Mouse (Mus musculus): ENCODE measurements around the gene Slfn4. TPM values are rescaled to one million over a fixed set of nuclear protein-coding genes. Genes with fewer than 3 reads are reported as not detected.
"Not testable (repeated sequence)": the region's sequence is repeated elsewhere in the genome, so short reads cannot be mapped to it uniquely, and the experiment has no call there.

Slfn4 gene
- 0.10 and 0.30 TPM in 2 replicates for polyA plus RNA-seq (2012; rRNA removed)

DNA sequence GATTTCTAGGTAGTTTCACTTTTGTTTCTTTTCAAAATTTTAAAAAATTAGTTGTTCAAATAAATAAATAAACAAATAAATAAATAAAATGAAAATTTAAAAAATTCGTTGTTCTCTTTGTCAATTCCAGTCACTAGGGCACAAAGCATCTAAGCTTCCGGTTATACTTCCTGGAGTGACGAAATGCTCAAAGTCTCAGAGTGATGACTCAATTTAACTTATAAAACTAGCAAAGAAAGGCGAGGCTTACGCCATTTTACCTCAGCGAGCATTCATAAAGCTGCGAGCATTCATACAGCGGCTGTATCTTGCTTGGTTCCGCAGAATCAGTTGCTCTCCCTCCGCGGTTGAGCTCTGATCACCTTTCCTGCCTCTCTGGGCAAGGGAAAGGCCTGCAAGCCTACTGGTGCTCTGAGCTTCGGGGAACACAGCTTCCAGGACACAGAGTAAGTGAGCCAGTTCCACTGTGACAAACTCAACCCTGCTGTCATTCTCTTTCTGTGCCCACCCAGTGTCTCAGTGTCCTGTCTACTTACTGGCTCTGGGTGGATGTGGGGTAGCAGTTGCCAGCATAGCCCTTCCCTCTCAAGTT is at the start of gene Slfn4:
TSS of gene Slfn4 (plus strand) at position 239 of the 592 bp plus-strand sequence.
- no peaks in the 10 kb centered on the region for H3K36me3 ChIP-seq (ENCODE audit: control insufficient read depth, insufficient read depth, low read length)
- no peaks in the 10 kb centered on the region for H3K27me3 ChIP-seq (replicated peaks; ENCODE audit: control insufficient read depth, insufficient read depth, low read length)
- H3K4me1 ChIP-seq (ENCODE audit: control insufficient read depth, insufficient read depth, low read length), result no peaks in the 10 kb centered on the region
- H3K27ac ChIP-seq (ENCODE audit: insufficient read depth, low read depth, low read length), result no peak within 1 kb of the TSS
- DNase-seq, result no peak
- H3K4me3 ChIP-seq (ENCODE audit: insufficient read depth, low read depth, low read length), result no peak within 1 kb of the TSS
- TF ChIP-seq CTCF (conservative IDR thresholded peaks at IDR 0.05; ENCODE audit: insufficient read depth, insufficient read length, low read depth, low read length) (no peak), POLR2A (IDR thresholded peaks at IDR 0.05; ENCODE audit: low read depth, low read length) (no peak)
- 86% methylated on average over 12 of the region's 12 CpGs for WGBS

- not testable (repeated sequence) for H3K27me3 ChIP-seq (replicated peaks; ENCODE audit: control insufficient read depth, insufficient read depth, low read length); H3K27ac ChIP-seq (ENCODE audit: insufficient read depth, low read depth, low read length); H3K4me3 ChIP-seq (ENCODE audit: insufficient read depth, low read depth, low read length); DNase-seq; H3K36me3 ChIP-seq (ENCODE audit: control insufficient read depth, insufficient read depth, low read length); H3K4me1 ChIP-seq (ENCODE audit: control insufficient read depth, insufficient read depth, low read length)
- no CpG with 5 or more reads among the region's 1 CpGs for WGBS
Observed at GRCm38 (mm10) chr11:83125633-83126032, 49.4 kb upstream of the Slfn4 start.

DNA sequence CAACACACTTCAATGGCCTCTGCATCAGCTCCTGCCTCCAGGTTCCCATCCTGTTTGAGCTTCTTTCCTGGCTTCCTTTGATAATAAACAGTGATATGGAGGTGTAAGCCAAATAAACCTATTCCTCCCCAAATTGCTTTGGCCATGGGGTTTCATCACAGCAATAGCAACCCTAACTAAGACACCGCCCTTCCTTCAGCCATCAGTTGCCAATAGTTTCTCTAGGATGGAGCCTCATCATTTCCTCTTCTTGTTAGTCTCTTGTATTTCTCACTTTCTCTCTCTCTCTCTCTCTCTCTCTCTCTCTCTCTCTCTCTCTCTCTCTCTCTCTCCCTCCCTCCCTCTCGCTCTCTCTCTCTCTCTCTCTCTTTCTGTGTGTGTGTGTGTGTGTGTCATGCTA is 37.7 kb upstream of the Slfn4 start:
- H3K36me3 ChIP-seq (ENCODE audit: control insufficient read depth, insufficient read depth, low read length); H3K27ac ChIP-seq (ENCODE audit: insufficient read depth, low read depth, low read length); H3K27me3 ChIP-seq (replicated peaks; ENCODE audit: control insufficient read depth, insufficient read depth, low read length); H3K4me1 ChIP-seq (ENCODE audit: control insufficient read depth, insufficient read depth, low read length); DNase-seq; H3K4me3 ChIP-seq (ENCODE audit: insufficient read depth, low read depth, low read length): not testable (repeated sequence)
- 100% methylated on average over 1 of the region's 2 CpGs for WGBS

DNA sequence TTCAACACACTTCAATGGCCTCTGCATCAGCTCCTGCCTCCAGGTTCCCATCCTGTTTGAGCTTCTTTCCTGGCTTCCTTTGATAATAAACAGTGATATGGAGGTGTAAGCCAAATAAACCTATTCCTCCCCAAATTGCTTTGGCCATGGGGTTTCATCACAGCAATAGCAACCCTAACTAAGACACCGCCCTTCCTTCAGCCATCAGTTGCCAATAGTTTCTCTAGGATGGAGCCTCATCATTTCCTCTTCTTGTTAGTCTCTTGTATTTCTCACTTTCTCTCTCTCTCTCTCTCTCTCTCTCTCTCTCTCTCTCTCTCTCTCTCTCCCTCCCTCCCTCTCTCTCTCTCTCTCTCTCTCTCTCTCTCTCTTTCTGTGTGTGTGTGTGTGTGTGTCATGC is 26.0 kb upstream of the Slfn4 start:
- not testable (repeated sequence) for H3K27ac ChIP-seq (ENCODE audit: insufficient read depth, low read depth, low read length); H3K4me3 ChIP-seq (ENCODE audit: insufficient read depth, low read depth, low read length); H3K4me1 ChIP-seq (ENCODE audit: control insufficient read depth, insufficient read depth, low read length); DNase-seq; H3K27me3 ChIP-seq (replicated peaks; ENCODE audit: control insufficient read depth, insufficient read depth, low read length); H3K36me3 ChIP-seq (ENCODE audit: control insufficient read depth, insufficient read depth, low read length)
- no CpG with 5 or more reads among the region's 1 CpGs for WGBS

GRCm38 (mm10) chr11:83191134-83191893 is 16.3 kb downstream of the Slfn4 start, which contains the start of gene Slfn3:
Gene Slfn3, plus strand, starts transcription at chr11:83191330.
- 59% methylated on average over 12 of the region's 12 CpGs for WGBS
- peak within 1 kb of the TSS; percentile 80 for H3K27ac ChIP-seq (ENCODE audit: insufficient read depth, low read depth, low read length)
- peak; percentile 72 for DNase-seq

GRCm38 (mm10) chr11:83192001-83192400 is 17.0 kb downstream of the Slfn4 start:
- TF ChIP-seq CTCF (conservative IDR thresholded peaks at IDR 0.05; ENCODE audit: insufficient read depth, insufficient read length, low read depth, low read length) (0 out of 2 replicates have a peak, but pooled peaks have one; percentile 3), POLR2A (IDR thresholded peaks at IDR 0.05; ENCODE audit: low read depth, low read length) (no peak)
- Histone ChIP-seq H3K36me3 (ENCODE audit: control insufficient read depth, insufficient read depth, low read length) (no peaks in the 10 kb centered on the region), H3K27ac (ENCODE audit: insufficient read depth, low read depth, low read length) (peak overlapping the region; percentile 80), H3K4me1 (ENCODE audit: control insufficient read depth, insufficient read depth, low read length) (no peaks in the 10 kb centered on the region), H3K27me3 (replicated peaks; ENCODE audit: control insufficient read depth, insufficient read depth, low read length) (no peaks in the 10 kb centered on the region), H3K4me3 (ENCODE audit: insufficient read depth, low read depth, low read length) (peak overlapping the region; percentile 63)
- WGBS, result 39% methylated on average over 3 of the region's 3 CpGs
- DNase-seq, result peak; percentile 51

More at GRCm38 (mm10) chr11:83191134-83191893, 16.3 kb downstream of the Slfn4 start, which contains the start of gene Slfn3:
- no peaks in the 10 kb centered on the region for H3K27me3 ChIP-seq (replicated peaks; ENCODE audit: control insufficient read depth, insufficient read depth, low read length)
- H3K4me3 ChIP-seq (ENCODE audit: insufficient read depth, low read depth, low read length), result peak within 1 kb of the TSS; percentile 63
- no peak for TF ChIP-seq CTCF (conservative IDR thresholded peaks at IDR 0.05; ENCODE audit: insufficient read depth, insufficient read length, low read depth, low read length)
- no peak for TF ChIP-seq POLR2A (IDR thresholded peaks at IDR 0.05; ENCODE audit: low read depth, low read length)
- no peaks in the 10 kb centered on the region for H3K4me1 ChIP-seq (ENCODE audit: control insufficient read depth, insufficient read depth, low read length)
- no peaks in the 10 kb centered on the region for H3K36me3 ChIP-seq (ENCODE audit: control insufficient read depth, insufficient read depth, low read length)

DNA sequence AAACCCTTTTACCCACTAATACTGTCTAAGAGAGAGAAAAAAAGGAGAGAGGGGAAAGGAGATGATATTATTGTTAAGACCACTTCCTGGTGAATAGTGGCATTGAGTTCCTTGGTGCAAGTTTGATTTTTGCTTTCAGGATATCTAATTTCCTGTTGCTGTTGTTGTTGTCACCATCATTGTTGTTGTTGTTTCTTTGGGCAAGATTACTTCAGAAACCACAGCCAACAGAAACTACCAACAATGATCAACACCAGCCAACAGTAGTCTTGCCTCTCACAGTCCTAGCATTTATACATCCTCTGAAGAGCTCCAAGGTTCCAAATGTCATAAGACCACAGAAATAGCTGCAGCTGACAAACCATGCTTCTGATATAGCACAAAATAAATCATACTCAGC is 30.0 kb downstream of the Slfn4 start:
- Histone ChIP-seq H3K36me3 (ENCODE audit: control insufficient read depth, insufficient read depth, low read length) (no peaks in the 10 kb centered on the region), H3K27ac (ENCODE audit: insufficient read depth, low read depth, low read length) (no peak overlapping the region), H3K4me1 (ENCODE audit: control insufficient read depth, insufficient read depth, low read length) (no peaks in the 10 kb centered on the region), H3K4me3 (ENCODE audit: insufficient read depth, low read depth, low read length) (no peak overlapping the region), H3K27me3 (replicated peaks; ENCODE audit: control insufficient read depth, insufficient read depth, low read length) (no peaks in the 10 kb centered on the region)
- TF ChIP-seq CTCF (conservative IDR thresholded peaks at IDR 0.05; ENCODE audit: insufficient read depth, insufficient read length, low read depth, low read length), result no peak
- TF ChIP-seq POLR2A (IDR thresholded peaks at IDR 0.05; ENCODE audit: low read depth, low read length), result no peak
- DNase-seq, result no peak
